Mouse (Mus musculus) heart, adult 9 months (tissue): ENCODE data around the gene Mipol1.

ENCODE experiments used
- DNase-seq, 2 experiments: peaks; one replicate each; pipeline ENCODE4 v3.0.0; 2022; ENCODE audit warnings: low spot score in 2 of 2

Gene Mipol1

GRCm38 (mm10) chr12:57515702-57516377 lies 285.6 kb downstream of the Mipol1 start:
- DNase-seq, result no peak

- DNase-seq, result no peak
These were observed 298.1 kb downstream of the Mipol1 start for GRCm38 (mm10) chr12:57528335-57528734.

- no peak for DNase-seq
These were observed 300.2 kb downstream of the Mipol1 start for GRCm38 (mm10) chr12:57530474-57530873.

GRCm38 (mm10) chr12:57534517-57534878 lies 304.3 kb downstream of the Mipol1 start:
- no peak for DNase-seq

GRCm38 (mm10) chr12:57534879-57535611 lies 304.8 kb downstream of the Mipol1 start:
- DNase-seq, result no peak

- DNase-seq, result no peak
These were observed 306.1 kb downstream of the Mipol1 start for GRCm38 (mm10) chr12:57536056-57536908.

- no peak for DNase-seq
These were observed 306.9 kb downstream of the Mipol1 start for GRCm38 (mm10) chr12:57536909-57537670.

- DNase-seq, result no peak
These were observed 307.8 kb downstream of the Mipol1 start for GRCm38 (mm10) chr12:57537791-57538587.

GRCm38 (mm10) chr12:57538588-57539550 lies 308.6 kb downstream of the Mipol1 start:
- DNase-seq, result no peak

- DNase-seq, result no peak
These were observed 309.3 kb downstream of the Mipol1 start for GRCm38 (mm10) chr12:57539551-57539985.

GRCm38 (mm10) chr12:57541118-57541517 lies 310.9 kb downstream of the Mipol1 start:
- no peak for DNase-seq

GRCm38 (mm10) chr12:57541931-57542745 lies 311.9 kb downstream of the Mipol1 start:
- no peak for DNase-seq

- DNase-seq, result no peak
These were observed 312.8 kb downstream of the Mipol1 start for GRCm38 (mm10) chr12:57542746-57543626.

- no peak for DNase-seq
These were observed 313.4 kb downstream of the Mipol1 start for GRCm38 (mm10) chr12:57543627-57543991.

GRCm38 (mm10) chr12:57544641-57545370 lies 314.6 kb downstream of the Mipol1 start:
- DNase-seq, result no peak

- no peak for DNase-seq
These were observed 315.4 kb downstream of the Mipol1 start for GRCm38 (mm10) chr12:57545371-57546241.
